Mouse (Mus musculus): ENCODE results near the gene Pear1.

Pear1 gene

DNA sequence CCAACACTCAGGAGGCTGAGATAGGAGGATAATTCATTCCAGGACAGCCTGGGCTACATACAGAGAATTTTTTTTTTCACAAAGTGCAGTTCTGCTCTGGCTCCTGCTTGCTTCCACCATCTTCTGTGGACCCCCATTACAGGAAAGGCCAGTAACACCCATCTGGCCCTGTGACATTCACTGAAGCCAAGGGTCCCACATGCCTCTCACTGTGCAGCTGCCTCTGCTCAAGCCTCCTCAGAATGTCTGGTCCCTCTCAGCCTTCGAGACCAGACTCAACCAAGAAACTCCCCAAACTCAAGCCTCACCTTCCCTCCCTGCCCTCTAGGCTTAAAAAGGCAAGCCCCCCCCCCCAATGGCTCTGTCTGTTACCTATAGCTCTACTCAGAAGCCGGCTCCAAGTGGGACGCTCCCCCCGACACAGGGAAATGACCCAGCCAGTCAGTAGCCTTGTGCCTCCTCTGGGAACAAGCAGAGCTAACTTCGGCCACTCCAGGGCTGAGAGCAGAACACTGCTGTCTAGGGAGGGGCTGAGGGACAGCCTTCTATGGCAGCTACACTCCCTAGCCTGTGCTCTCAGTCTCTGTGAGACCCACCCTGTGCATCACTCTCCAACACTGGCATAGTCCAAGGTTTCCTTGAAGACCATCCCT lies 58.3 kb downstream of the Pear1 start:
- DNase-seq (ENCODE audit: low read depth, low spot score): no peak

GRCm38 (mm10) chr3:87765091-87765490 lies 59.0 kb downstream of the Pear1 start:
- DNase-seq (ENCODE audit: low read depth, low spot score): peak; percentile 18

GRCm38 (mm10) chr3:87764506-87764905 lies 59.6 kb downstream of the Pear1 start:
- no peak for DNase-seq (ENCODE audit: low read depth, low spot score)

DNA sequence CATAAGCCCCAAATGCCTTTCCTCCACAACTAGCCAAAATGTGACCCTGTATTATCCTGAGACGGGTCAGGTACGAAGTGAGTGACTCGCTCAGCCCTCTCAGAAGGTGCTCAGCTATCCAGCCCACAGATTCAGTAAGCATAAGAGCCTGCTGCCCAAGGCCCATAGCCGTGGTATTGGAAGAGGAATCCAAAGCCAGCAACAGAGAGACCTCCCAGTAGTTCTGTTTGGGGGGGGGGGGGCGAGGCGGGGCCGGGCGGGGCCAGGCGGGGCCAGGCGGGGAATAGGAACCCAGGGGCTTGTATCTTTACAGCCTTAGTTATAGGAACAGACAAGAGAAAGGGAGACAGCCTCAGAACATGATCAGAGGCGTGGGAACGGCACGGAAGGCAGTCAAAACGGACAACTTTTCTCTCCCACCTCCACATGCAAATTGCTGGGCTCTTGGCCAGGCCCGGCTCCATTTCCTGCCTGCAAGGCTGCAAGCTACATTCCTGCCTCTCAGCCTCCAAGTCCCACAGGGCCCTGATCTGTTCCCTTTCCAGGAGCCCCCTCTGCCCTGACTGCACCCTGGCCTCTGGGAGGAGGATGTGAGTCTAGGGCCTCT lies 60.3 kb downstream of the Pear1 start:
- DNase-seq (ENCODE audit: low read depth, low spot score): peak; percentile 32

GRCm38 (mm10) chr3:87763202-87763601 lies 60.9 kb downstream of the Pear1 start:
- DNase-seq (ENCODE audit: low read depth, low spot score): no peak

DNA sequence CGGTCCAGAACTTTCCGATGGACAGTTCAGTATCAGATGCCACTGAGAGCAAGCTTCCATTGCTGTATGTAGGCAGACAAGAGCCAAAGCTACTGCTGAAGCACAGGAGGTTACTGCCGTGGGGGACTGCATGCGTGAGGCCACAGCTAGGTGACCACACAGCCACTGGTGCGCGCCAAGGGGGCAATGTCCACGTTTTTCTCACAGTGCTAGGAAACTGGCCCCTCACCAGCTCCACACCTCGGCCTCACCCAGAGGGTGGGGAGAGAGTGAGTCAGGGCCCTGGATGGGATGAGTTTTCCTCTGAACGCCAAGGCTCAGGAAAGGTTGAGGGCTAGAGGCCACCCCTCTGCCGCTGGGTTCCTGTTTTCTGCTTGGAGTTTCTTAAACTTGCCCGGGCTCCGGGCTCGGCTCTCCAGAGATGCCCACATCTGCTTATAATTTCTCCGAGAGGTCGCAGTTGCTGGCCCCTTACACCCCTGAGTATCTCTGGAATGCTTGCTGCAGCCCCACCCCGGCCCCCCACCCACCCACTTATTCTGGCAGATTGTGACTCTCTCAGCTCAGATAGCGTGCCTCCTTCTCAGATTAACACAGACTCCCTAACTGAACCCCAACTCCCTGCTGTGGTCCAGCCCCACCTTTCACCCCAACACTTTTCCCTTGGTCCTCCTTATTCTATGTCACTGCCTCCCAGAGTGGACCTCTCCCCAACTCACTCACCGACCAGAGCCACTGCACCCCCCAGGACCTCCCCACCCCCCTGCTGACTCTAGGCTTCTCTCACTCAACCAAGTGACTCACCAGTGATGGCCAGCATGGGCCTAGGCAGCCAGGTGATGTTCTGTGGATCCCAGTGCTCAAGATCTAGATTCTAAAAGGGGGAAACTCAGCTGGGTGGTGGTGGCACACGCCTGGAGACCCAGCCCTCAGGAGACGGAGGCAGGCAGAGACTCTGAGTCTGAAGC lies 62.4 kb downstream of the Pear1 start:
- DNase-seq (ENCODE audit: low read depth, low spot score): no peak

DNA sequence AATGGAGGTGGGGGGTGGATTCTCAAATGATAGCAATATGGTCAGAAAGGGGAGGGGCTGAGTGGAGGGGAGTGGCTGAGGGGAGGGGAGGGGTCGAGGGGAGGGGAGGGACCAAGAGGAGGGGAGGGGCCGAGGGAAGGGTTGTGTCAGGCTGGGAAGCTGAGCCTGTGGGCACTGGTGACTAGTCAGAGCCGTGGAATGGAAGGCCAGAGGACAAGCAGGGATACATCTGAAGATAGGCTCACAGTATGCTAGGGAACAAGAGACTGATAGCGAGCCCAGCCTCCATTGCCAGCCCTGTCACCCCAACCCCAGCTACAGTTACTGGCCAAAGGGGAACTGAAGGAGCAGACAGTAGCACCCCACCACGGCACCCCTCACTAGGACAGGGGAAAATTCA lies 65.5 kb downstream of the Pear1 start:
- peak; percentile 35 for DNase-seq (ENCODE audit: low read depth, low spot score)

GRCm38 (mm10) chr3:87756488-87756887 lies 67.6 kb downstream of the Pear1 start:
- no peak for DNase-seq (ENCODE audit: low read depth, low spot score)

DNA sequence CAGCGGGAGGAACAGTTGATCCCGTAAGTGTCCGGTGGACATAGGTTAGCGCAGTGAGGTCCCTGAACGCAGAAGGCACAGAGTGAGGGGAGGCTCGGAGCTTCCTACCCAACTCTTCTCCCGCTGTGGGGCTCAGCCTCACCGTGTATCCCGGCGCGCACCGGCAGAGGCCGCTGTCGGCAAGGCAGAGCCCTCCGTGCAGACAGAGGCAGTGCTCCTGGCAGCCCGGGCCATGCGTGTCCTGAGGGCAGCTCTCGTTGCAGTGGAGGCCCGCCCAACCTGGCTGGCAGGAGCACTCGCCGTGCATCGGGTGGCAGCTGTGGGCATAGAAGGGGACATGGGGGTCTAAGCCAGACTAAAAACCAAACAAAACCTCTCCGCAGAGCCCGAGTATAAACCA lies 68.1 kb downstream of the Pear1 start:
- peak; percentile 76 for DNase-seq (ENCODE audit: low read depth, low spot score)

GRCm38 (mm10) chr3:87753829-87754228 lies 70.3 kb downstream of the Pear1 start:
- no peak for DNase-seq (ENCODE audit: low read depth, low spot score)

- DNase-seq (ENCODE audit: low read depth, low spot score): no peak
Measured at GRCm38 (mm10) chr3:87752567-87752966, 71.5 kb downstream of the Pear1 start.

DNA sequence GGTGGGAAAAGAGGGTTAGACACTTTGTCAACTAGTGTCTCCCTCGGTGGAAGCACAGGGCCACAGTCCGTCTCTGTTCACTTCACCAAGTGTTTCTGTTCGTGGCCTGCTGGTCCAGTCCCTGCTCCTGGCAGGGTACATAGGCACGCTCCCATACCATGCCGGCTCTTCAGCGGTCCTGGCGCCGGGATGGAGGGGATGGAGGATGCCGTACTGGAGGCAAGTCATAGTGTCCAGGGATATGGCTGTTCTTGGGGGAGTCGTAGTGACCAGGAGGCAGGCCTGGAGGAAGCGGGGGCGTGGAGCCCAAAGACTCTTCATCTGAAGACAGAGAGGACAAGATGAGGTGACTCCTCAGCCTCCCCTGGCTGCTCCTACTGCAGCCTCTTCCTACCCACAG lies 74.1 kb downstream of the Pear1 start:
- DNase-seq (ENCODE audit: low read depth, low spot score): no peak

- DNase-seq (ENCODE audit: low read depth, low spot score): peak; percentile 85
Measured at GRCm38 (mm10) chr3:87749036-87749435, 75.1 kb downstream of the Pear1 start.

DNA sequence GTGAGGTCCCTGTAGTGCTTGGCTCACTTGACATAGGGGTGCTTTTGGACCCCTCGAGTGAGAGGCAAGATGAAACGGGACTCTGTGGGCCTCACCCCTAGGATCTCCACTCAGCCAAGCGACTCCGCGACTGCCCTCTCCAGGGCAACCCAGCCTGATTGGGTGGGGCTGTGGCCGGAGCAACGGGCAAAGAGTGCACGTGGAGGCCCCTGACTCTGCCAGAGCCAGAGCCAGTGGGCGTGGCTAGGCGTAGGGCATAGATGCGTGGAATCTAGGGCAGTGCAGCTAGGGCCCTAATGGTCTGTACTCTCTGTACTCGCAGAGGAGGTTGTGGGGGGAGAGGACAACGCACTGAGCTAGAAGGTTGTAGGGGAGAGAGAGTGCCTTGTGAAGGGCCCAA lies 75.7 kb downstream of the Pear1 start, which contains the start of gene Lrrc71:
TSS of gene Lrrc71 (minus strand) at position 195 of the 400 bp plus-strand sequence.
- peak; percentile 48 for DNase-seq (ENCODE audit: low read depth, low spot score)

- DNase-seq (ENCODE audit: low read depth, low spot score): no peak
Measured at GRCm38 (mm10) chr3:87745036-87745659, 79.0 kb downstream of the Pear1 start.

- DNase-seq (ENCODE audit: low read depth, low spot score): no peak
Measured at GRCm38 (mm10) chr3:87743927-87744326, 80.2 kb downstream of the Pear1 start.

GRCm38 (mm10) chr3:87742735-87743134 lies 81.4 kb downstream of the Pear1 start:
- DNase-seq (ENCODE audit: low read depth, low spot score): no peak

DNA sequence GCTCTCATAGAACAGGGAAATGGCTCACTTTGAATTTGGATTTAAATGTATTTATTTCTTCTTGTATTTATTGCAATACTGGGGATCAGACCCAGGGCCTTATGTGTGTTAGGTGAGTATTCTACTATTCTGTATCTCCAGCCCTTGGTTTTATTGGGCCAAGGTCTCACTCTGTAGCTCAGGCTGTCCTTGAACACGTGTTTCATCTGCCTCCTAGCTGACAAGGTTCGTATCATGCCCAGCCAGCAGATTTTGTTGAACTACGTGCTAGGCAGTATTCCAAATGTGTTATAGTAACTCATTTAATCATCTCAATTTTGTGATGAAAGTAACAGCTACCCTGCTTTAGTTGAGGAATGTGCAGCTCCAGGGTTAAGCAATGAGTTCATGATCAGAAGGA lies 82.1 kb downstream of the Pear1 start:
- DNase-seq (ENCODE audit: low read depth, low spot score): no peak

- no peak for DNase-seq (ENCODE audit: low read depth, low spot score)
Measured at GRCm38 (mm10) chr3:87738906-87739305, 85.2 kb downstream of the Pear1 start.

DNA sequence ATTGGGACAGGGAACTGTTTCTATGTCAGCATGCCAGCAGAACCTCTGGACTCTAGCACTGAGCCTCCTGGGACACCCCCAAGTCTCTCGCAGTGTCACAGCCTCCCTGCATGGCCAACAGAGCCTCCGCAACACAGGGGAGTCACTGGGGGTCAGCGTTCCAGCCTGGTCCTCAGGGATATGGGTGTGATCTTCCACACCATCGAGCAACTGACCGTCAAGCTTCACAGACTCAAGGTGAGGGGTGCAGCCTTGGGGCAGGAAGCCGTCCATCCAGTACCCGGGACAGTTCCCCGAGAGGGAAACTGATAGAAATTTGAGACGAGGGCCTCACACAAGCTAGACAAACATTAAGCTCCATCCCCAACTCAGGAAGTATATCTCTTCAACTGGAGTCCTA lies 88.8 kb downstream of the Pear1 start:
- DNase-seq (ENCODE audit: low read depth, low spot score): no peak

DNA sequence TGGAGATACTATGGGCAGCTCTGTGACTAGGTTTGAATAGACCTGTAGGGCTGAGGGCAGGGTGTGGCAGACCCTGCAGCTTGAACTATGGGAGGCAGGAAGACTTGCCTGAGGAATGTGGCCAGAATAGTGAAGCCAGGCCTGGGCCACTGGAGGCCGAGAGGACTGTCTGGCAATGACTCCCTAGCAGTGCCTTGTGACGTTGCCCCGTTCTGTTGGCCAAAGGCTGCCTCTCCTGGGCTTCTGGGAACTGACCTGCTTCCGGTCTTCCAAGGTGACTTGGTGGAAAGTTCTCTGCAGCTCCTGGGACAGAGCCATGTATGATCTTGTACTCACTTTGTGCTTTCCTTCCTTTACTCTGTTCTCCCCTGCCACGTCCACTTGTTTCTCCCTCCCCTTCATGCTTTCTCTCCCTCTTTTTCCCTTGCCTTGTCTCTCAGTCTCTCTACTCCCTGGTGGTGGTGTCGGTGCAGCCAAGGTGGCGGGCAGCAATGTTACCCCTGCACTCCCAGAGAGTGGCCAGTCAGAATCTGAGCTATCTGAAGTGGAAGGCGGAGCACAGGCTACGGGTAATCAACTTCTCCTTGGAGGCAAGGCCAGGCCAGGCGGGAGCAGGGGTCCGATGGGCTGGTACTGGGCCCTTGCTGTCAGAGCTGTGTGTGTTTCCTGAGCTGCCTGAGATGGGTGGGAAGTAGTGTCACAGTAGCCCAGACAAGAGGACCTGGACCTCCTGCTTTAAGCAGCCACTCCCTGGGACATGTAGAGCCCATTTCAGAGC lies 89.9 kb downstream of the Pear1 start:
- DNase-seq (ENCODE audit: low read depth, low spot score): no peak
